Mouse (Mus musculus) C2C12 (cell line): ENCODE data around the gene Hdac4.

Experiments used
- CEBPB ChIP-seq: IDR thresholded peaks from one replicate; pipeline ENCODE4 v1.6.1; 2011; ENCODE audit warnings: low read depth, mild to moderate bottlenecking, control low read depth, moderate library complexity
- CTCF ChIP-seq: IDR thresholded peaks from one replicate; pipeline ENCODE4 v1.5.1; 2011; ENCODE audit not compliant: control insufficient read depth, insufficient read depth, insufficient read length
- MYOD1 ChIP-seq: IDR thresholded peaks from one replicate; pipeline ENCODE4 v1.6.1; 2011; ENCODE audit warnings: low read depth; ENCODE audit not compliant: control insufficient read depth, insufficient read length
- USF1 ChIP-seq: IDR thresholded peaks from one replicate; pipeline ENCODE4 v1.6.1; 2011; ENCODE audit warnings: low read depth, mild to moderate bottlenecking, control low read depth, moderate library complexity

DNA sequence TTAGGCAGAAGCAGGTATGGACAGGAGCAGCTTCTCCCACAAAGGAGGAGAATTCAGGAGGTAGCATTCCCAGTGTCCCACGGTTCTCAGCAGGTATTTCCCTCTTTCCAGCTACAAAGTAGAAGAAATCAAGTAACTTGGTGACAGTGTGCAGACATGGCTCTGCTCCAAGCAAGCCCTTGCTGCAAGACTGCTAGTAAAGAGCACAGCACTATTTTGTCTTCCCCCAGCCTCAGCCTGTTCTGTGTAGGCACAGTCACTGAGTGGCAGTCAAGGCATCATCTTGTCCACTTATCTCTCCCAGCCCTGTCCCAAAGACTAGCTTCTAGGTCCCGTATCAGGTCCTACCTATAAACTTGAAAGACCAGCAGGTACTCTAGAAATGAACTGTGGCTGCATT is 86.9 kb downstream of the Hdac4 start:
- TF ChIP-seq USF1 (no peak), CTCF (no peak), CEBPB (no peak), MYOD1 (no peak)
